Mouse (Mus musculus) neural tube, embryonic 14.5 days (tissue): ENCODE measurements at regions not wholly inside any gene's neighbourhood (a gene's known extent, or its start where the extent isn't known, plus 50 kb on each side); places are given as distances from the start of the nearest gene placed in this dataset.
"Not testable (repeated sequence)": the region's sequence is repeated elsewhere in the genome, so short reads cannot be mapped to it uniquely, and the experiment has no call there.

Experiments
- ATAC-seq: fragments of 200-750 bp; cut with Nextera tagmentation; 2 replicates; pipeline ENCODE4 v1.8.0; 2017; ENCODE audit warnings: low read depth, mild to moderate bottlenecking, moderate TSS enrichment, moderate library complexity
- H3K27ac ChIP-seq: fragments of 300-500 bp; sonication (generic); 2 replicates; pipeline ENCODE4 v1.5.1; 2014; ENCODE audit warnings: low read depth, mild to moderate bottlenecking, control low read depth, low read length, moderate library complexity, mixed read lengths
- H3K27me3 ChIP-seq: fragments of 300-500 bp; sonication (generic); 2 replicates; pipeline ENCODE4 v1.6.1; 2014; ENCODE audit warnings: low read length; ENCODE audit not compliant: control insufficient read depth, insufficient read depth
- H3K36me3 ChIP-seq: fragments of 300-500 bp; sonication (generic); 2 replicates; pipeline ENCODE4 v1.6.1; 2014; ENCODE audit warnings: low read length, mixed read lengths; ENCODE audit not compliant: control insufficient read depth, insufficient read depth
- H3K4me1 ChIP-seq: fragments of 300-500 bp; sonication (generic); 2 replicates; pipeline ENCODE4 v1.6.1; 2014; ENCODE audit warnings: low read length; ENCODE audit not compliant: control insufficient read depth, insufficient read depth
- H3K4me2 ChIP-seq: fragments of 300-500 bp; sonication (generic); 2 replicates; pipeline ENCODE4 v1.6.1; 2014; ENCODE audit warnings: mild to moderate bottlenecking, low read depth, low read length, control low read depth
- H3K4me3 ChIP-seq: fragments of 300-500 bp; sonication (generic); 2 replicates; pipeline ENCODE4 v1.5.1; 2014; ENCODE audit warnings: low read depth, low read length, control low read depth, mixed read lengths
- H3K9ac ChIP-seq: fragments of 300-500 bp; sonication (generic); replicated peaks from 2 replicates; pipeline ENCODE4 v1.6.1; 2014; ENCODE audit warnings: low read depth, mild to moderate bottlenecking, control low read depth, low read length, mixed read lengths
- H3K9me3 ChIP-seq: fragments of 300-500 bp; sonication (generic); 2 replicates; pipeline ENCODE4 v1.6.1; 2016; ENCODE audit warnings: low read length; ENCODE audit not compliant: control insufficient read depth
- WGBS: fragments of 180-500 bp; shearing (Covaris S2); extraction: QIAGEN DNeasy Blood & Tissue Kit; methylation state at CpG from one replicate; pipeline ENCODE4 v1.1.7; 2014; 5-methylcytosine and 5-hydroxymethylcytosine counted together

DNA sequence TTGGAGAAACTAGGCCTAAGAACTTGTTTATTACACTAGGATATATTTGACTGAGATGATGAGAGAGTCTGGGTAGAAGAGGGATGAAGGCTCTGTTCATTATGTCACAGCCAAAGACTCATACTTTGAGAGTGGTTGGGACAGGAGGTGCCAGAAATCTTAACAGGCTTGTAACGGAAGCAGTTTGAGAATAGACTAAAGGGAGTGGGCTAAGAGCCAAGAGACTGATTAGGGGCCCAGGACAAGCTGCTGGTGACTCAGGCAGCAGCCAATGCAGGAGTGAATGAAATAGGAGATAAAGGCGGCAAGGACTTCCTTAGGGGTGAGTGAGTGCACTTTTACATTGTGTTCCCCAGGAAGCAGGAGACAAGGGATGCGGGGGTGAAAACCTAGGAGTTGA is 127.2 kb upstream of the Dpp6 start:
- H3K9ac ChIP-seq = no peak overlapping the region
- 67% methylated on average over 3 of the region's 3 CpGs for WGBS
- no peak for ATAC-seq
- H3K4me2 ChIP-seq = no peak overlapping the region
- no peaks in the 10 kb centered on the region for H3K27me3 ChIP-seq
- H3K36me3 ChIP-seq = no peaks in the 10 kb centered on the region
- H3K27ac ChIP-seq = no peak overlapping the region
- no peaks in the 10 kb centered on the region for H3K4me1 ChIP-seq
- H3K9me3 ChIP-seq = no peaks in the 10 kb centered on the region
- no peak overlapping the region for H3K4me3 ChIP-seq

DNA sequence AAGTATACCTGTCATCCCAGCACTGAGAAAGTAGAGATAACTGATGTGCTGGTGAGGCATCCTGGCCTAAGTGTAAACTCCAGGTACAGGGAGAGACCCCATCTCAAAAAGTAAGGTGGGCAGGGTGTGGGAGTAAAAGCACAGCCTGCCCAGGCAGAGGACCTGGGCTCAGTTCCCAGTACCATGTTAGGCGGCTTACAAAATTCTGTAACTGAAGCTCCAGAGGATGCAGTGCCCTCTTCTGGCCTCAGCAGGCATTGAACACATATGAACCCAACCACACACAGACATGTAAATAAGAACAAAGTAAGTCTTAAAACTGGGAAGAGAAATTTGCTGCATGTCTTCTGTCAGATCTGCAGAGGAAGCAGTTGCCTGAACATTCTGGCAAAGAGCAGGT is 125.9 kb upstream of the Dpp6 start:
- no peaks in the 10 kb centered on the region for H3K4me1 ChIP-seq
- H3K27me3 ChIP-seq = no peaks in the 10 kb centered on the region
- no peak overlapping the region for H3K4me3 ChIP-seq
- no peak overlapping the region for H3K9ac ChIP-seq
- ATAC-seq = no peak
- no peak overlapping the region for H3K4me2 ChIP-seq
- no peaks in the 10 kb centered on the region for H3K9me3 ChIP-seq
- H3K27ac ChIP-seq = no peak overlapping the region
- 100% methylated on average over 1 of the region's 1 CpGs for WGBS
- H3K36me3 ChIP-seq = no peaks in the 10 kb centered on the region

DNA sequence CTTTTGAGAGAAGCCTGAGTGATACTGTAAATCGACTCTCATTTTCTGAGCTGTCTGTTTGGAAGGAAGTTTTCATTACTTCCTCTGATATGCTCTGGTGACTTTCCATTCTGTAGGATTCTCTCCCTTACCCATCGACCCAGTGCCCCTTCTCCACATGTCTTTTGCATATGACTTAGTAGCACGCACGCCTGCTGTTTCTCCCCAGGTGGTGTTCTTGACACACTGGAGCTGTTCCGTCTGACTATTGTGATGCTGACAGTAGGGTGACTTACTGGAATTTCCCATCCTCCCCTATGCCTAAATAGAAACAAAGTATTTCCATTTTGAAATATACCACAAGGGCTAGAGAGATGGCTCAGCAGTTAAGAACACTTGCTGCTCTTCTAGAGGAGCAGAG is 125.0 kb upstream of the Dpp6 start:
- H3K4me1 ChIP-seq = no peaks in the 10 kb centered on the region
- H3K9me3 ChIP-seq = no peaks in the 10 kb centered on the region
- no peak overlapping the region for H3K4me3 ChIP-seq
- no peaks in the 10 kb centered on the region for H3K36me3 ChIP-seq
- WGBS = 27% methylated on average over 5 of the region's 5 CpGs
- ATAC-seq = no peak
- no peak overlapping the region for H3K9ac ChIP-seq
- H3K27ac ChIP-seq = no peak overlapping the region
- H3K4me2 ChIP-seq = no peak overlapping the region
- no peaks in the 10 kb centered on the region for H3K27me3 ChIP-seq

DNA sequence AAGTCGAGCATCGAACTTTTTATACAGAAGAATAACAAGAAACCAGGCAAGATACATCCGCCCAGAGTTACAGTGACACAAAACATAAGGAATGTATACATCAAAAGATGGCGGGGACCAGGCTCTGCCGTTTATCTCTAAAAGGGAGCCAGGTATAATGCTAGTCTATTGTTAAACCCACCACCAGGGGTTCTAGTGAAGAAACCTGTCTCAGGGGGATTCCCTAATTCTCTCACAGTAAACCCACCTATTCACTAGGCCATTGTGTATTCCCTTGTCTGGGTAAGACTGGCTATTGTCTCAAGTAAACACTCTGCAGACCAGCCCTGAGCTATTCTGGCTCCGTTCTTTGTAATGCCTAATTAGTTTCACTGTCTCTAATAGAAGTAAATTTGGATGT is 113.4 kb upstream of the Dpp6 start:
- not testable (repeated sequence) for H3K27me3 ChIP-seq, H3K36me3 ChIP-seq, H3K4me3 ChIP-seq, H3K4me2 ChIP-seq, H3K4me1 ChIP-seq, H3K9me3 ChIP-seq, H3K9ac ChIP-seq, H3K27ac ChIP-seq, ATAC-seq
- 67% methylated on average over 6 of the region's 6 CpGs for WGBS

GRCm38 (mm10) chr5:26707661-26708060 is 109.3 kb upstream of the Dpp6 start:
- H3K9me3 ChIP-seq = no peaks in the 10 kb centered on the region
- H3K27me3 ChIP-seq = no peaks in the 10 kb centered on the region
- H3K36me3 ChIP-seq = no peaks in the 10 kb centered on the region
- H3K4me3 ChIP-seq = no peak overlapping the region
- H3K4me2 ChIP-seq = no peak overlapping the region
- H3K9ac ChIP-seq = no peak overlapping the region
- no peak for ATAC-seq
- H3K4me1 ChIP-seq = no peaks in the 10 kb centered on the region
- WGBS = 84% methylated on average over 2 of the region's 2 CpGs
- no peak overlapping the region for H3K27ac ChIP-seq

DNA sequence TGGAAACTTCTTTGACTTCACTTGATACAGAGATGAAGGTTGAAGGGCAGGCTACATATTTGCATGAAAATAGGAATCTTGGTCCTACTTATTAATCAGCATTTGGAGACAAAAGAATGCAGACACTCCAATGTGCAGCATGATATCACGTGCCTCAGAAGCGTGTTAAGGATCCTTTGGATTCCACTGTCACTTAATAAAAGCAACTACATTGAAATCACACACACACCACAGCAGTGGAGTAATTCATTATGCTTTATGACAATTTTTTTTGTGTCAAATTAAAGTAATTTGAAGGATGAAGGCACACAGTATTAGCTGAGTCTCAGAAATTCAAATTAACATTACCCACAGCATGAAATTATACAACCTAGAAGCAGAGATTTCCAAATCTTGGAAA is 92.5 kb upstream of the Dpp6 start:
- Histone ChIP-seq H3K27me3 (no peaks in the 10 kb centered on the region), H3K4me1 (no peaks in the 10 kb centered on the region), H3K9ac (no peak overlapping the region), H3K27ac (no peak overlapping the region), H3K9me3 (no peaks in the 10 kb centered on the region), H3K36me3 (no peaks in the 10 kb centered on the region), H3K4me2 (no peak overlapping the region), H3K4me3 (no peak overlapping the region)
- WGBS = 79% methylated on average over 2 of the region's 2 CpGs
- no peak for ATAC-seq

DNA sequence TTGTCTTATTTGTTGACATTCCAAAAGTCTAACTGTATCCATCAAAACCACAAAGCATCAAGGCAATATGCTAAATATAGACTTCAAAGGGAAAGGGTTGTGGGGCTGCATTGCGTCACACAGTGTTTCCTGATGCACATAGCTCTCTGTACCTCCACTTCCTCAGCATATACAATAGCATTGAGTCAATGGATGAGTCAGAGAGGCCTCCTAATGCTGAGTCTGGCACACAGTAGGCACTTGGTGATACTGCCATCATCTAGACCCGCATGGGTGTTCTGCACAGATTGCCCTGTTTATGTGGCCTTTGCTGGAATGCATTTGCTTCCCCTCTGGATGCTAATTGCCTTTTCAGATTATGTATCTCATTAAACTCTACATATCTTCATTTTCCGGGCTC is 91.0 kb upstream of the Dpp6 start:
- no peaks in the 10 kb centered on the region for H3K27me3 ChIP-seq
- H3K4me3 ChIP-seq = no peak overlapping the region
- no peaks in the 10 kb centered on the region for H3K4me1 ChIP-seq
- no peak overlapping the region for H3K27ac ChIP-seq
- H3K9me3 ChIP-seq = no peaks in the 10 kb centered on the region
- no peaks in the 10 kb centered on the region for H3K36me3 ChIP-seq
- no peak for ATAC-seq
- no peak overlapping the region for H3K9ac ChIP-seq
- H3K4me2 ChIP-seq = no peak overlapping the region
- 66% methylated on average over 3 of the region's 3 CpGs for WGBS

- not testable (repeated sequence) for H3K9ac ChIP-seq, H3K27me3 ChIP-seq
- WGBS = 84% methylated on average over 6 of the region's 6 CpGs
Measured at GRCm38 (mm10) chr5:26751196-26751595, 65.8 kb upstream of the Dpp6 start.

GRCm38 (mm10) chr5:26751601-26752305 is 65.2 kb upstream of the Dpp6 start:
- not testable (repeated sequence) for H3K27me3 ChIP-seq, H3K36me3 ChIP-seq, H3K9ac ChIP-seq, H3K4me3 ChIP-seq, ATAC-seq, H3K27ac ChIP-seq, H3K9me3 ChIP-seq, H3K4me2 ChIP-seq, H3K4me1 ChIP-seq
- 81% methylated on average over 6 of the region's 6 CpGs for WGBS

More at GRCm38 (mm10) chr5:26751196-26751595, 65.8 kb upstream of the Dpp6 start:
- not testable (repeated sequence) for H3K27ac ChIP-seq, H3K4me1 ChIP-seq, H3K4me2 ChIP-seq, H3K4me3 ChIP-seq, ATAC-seq, H3K9me3 ChIP-seq, H3K36me3 ChIP-seq
